Mouse (Mus musculus): ENCODE measurements around the gene Cdc14a. TPM values are rescaled to one million over a fixed set of nuclear protein-coding genes. Genes with fewer than 3 reads are reported as not detected.

Cdc14a gene
- total RNA-seq, 2 experiments from 2014 or later = 19.1 to 22.1 TPM

GRCm38 (mm10) chr3:116329023-116329762, 94.6 kb downstream of the Cdc14a start:
- DNase-seq = peak; percentile 27

GRCm38 (mm10) chr3:116327616-116328004, 96.2 kb downstream of the Cdc14a start:
- no peak for DNase-seq

- DNase-seq = peak; percentile 87
These were observed 96.7 kb downstream of the Cdc14a start for GRCm38 (mm10) chr3:116327001-116327615.

DNA sequence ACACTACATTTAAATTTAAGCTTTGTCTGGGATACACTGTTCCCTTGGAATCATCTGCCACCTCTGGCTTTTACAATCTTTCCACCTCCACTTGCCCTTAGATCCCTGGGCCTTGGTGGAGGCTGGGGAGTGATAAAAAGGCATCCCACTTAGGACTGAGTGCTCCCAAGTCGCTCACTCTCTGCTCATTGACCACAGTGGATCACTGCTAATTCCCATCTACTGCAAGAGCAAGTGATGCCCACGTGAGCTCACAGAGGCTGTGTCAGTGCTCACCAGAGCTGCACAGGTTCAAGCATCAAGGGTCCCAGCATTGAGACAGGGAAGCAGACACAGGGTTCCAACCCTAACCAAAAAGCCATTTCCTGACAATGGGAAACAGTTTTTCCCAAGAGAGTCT, 98.3 kb downstream of the Cdc14a start:
- DNase-seq = no peak

- no peak for DNase-seq
These were observed 104.1 kb downstream of the Cdc14a start for GRCm38 (mm10) chr3:116319696-116320095.

DNA sequence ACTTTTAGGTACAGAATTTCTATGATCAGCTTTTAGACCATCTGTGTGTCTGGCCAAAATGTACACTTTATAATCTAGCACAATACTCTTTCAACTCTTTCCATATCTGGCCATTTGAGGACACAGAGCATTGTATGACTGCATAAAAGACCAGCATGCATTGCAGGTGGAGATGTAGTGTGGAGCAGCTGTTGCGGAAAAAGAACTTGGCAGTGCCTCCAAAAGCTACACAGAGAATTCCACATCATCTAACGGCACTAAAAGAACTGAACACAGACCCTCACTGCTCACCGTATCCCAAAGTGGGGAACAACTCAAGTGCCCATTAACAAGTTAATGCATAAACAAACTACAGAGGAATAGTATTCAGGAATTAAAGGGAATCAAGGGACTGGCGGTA, 112.0 kb downstream of the Cdc14a start:
- DNase-seq = no peak

- no peak for DNase-seq
These were observed 112.7 kb downstream of the Cdc14a start for GRCm38 (mm10) chr3:116311173-116311572.

GRCm38 (mm10) chr3:116310672-116311071, 113.2 kb downstream of the Cdc14a start:
- no peak for DNase-seq

DNA sequence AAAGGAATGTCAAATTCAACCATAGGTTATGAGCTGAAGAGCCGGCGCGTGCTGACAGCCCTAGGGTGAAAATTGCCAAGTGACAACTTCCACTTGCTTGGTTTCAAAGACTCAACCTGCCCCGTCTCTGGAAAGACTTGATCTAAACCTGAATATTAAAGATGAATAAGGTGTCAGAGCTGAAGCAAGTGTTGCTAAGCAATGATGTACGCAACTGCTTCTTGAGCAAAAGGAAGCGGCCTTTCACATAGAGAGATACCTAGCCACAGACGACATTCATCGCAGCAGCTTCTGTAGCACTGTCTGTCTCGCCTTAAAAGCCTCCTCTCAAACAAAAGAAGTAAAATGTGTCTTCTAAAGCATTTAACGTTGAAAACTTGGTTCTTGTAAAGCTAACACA, 113.8 kb downstream of the Cdc14a start:
- no peak for DNase-seq

DNA sequence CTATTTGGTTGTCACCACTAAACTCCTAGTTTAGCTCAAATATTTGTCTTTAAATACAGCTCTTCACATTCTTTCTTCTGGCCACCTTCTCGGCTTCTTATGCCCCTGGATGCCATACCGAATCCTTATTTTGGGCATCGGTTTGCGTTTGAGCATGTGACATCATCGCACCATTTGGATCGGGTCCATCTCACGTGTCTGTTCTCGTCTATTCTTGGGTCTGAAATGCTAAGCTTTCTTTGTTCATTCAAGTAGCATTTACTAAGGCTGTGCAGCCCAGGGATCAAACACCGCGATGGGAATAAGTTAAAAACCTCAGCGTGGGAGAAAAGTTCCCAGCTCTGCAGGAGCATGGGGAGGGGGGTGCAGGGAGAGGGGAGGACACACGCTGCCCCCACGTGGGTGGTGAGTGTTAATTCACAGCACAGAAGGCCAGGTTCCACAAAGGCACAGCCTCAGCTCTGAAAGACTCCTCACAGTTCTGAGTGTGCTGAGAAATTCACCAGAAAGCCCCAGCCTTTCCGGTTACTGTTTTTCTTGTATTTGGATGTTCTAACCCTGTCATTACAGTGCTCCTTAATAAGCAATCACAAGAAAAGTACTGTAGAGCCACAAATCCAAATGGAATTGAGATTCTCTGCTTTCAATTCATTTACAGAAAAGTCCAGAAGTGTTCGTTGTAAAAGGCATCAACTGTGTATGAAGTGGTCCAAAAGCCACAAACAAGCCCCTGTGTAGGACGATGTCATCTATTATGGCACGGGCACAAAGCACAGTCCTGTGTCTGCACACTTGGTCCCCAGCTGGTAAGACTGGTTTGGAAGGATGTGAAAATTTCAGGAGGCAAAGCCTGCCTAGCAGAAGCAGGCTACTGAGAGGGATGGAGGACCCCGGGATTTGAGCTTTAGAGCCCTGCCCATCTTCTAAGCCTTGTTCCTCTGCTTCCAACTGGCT, 118.8 kb downstream of the Cdc14a start:
- DNase-seq = no peak

DNA sequence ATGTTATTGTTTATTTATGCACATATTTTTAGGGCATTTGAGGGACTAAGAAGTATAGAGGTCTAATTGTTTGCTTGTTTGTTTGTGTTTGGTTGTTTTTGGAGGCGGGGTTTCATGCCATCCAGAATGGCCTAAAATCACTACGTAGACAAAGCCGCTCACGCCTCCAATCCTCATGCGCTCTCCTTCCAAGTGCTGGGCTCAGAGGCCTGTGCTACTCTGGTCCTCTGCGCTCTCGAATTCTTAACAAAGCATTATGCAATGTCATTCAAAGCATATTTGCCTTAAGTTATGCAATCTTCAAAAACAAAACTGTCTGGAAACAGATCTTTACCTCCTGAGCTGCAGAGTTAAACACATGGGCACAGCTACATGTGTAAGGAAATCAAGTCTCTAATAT, 121.3 kb downstream of the Cdc14a start:
- DNase-seq = no peak

- no peak for DNase-seq
These were observed 122.1 kb downstream of the Cdc14a start for GRCm38 (mm10) chr3:116301754-116302153.

DNA sequence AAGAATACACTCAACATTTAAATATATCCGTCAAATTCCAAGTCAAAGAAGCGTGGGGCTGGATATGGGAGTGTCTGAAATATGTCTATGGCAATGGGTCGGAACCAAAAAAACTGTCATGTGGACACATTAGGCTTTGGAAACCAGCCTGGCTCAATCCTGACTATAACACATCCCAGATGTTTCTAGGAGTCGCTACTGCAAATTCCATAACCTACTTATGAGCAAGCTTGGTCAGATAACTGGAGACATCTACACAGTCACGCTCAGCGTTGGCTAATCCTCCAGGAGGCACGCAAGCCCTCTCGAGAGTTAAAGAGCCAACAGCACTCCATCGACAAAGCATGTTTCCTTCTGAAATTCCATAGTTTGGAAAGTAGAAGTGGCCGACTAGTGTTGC, 125.1 kb downstream of the Cdc14a start:
- DNase-seq = no peak

GRCm38 (mm10) chr3:116298003-116298402, 125.8 kb downstream of the Cdc14a start:
- no peak for DNase-seq

- no peak for DNase-seq
These were observed 126.7 kb downstream of the Cdc14a start for GRCm38 (mm10) chr3:116297170-116297569.

- DNase-seq = no peak
These were observed 133.6 kb downstream of the Cdc14a start for GRCm38 (mm10) chr3:116290041-116290815.

DNA sequence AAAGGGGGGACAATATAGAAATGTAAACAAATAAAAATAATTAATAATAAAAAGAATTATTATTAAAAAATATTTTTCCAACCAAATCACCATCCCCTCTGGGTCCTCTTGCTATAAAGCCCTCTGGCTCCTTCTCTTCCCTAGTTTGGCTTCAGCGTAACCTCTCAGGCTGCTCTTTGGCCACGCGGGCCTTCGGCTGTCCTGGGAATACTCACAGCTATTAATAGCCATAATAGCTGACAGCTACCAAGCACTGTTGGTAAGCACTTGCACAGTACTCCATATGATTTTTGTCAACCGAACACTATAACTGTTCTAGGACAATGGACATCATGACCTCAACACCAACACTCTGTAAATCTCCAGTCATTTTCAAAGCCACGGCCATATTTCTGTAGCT, 135.0 kb downstream of the Cdc14a start:
- DNase-seq = no peak

DNA sequence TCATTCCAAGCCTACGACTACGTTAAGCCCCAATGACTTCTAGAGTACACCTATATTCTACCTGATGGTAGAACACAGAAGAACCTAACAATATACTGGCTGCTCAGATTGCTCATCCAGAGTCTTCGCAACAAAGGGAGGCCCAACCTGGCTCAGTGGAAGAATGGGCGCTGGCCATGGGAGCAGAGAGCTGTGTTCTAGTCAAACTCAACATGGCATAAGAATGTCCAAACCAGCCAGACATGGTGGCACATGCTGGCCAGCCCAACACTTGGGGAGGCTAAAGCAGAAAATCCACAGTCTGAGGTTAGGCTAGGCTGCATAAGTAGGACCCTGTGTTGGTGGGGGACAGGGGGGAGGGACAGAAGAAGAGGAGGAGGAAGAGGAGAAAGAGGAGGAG, 139.1 kb downstream of the Cdc14a start:
- no peak for DNase-seq

DNA sequence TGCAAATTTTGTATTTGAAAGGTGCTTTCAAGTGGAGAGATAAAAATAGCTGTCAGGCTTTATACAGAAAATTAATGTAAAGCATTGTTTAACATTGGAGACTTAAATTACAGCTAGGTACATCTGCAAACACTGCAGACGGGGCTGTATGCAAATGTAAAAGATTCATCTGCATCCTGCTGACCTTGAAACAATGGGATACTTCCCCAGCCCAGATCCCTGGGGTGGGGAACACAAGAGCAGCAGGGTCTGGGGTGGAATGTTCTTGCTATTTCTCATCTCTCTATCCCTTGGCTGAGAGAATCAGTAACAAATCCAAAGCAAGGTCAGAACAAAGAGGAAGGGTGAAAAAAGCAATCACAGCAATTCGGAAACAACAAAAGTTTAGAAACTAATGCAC, 139.8 kb downstream of the Cdc14a start:
- no peak for DNase-seq

GRCm38 (mm10) chr3:116281663-116282062, 142.2 kb downstream of the Cdc14a start:
- DNase-seq = no peak

DNA sequence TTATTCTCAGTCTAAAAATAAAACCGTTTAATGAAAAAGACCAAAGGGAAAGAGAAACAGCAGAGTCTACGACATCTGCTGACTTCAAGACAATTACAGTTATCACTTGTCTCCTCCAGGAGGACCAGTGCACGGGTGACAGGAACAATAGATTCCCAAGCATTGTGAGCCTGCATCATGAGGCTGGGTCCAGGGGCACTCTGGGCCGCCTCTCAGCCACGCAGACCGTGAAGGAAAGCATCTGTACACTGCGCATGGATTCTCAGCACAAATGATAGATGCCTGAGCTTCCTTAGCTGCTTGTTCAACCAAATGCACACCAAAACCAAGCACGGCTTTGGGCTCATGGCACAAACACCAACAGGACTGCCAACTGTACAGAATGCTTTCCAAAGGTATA, 146.7 kb downstream of the Cdc14a start:
- DNase-seq = no peak

GRCm38 (mm10) chr3:116271679-116272078, 152.2 kb downstream of the Cdc14a start:
- DNase-seq = no peak
